Mouse (Mus musculus): ENCODE results near the gene Pacrg. TPM values are rescaled to one million over a fixed set of nuclear protein-coding genes. Genes with fewer than 3 reads are reported as not detected.
A peak's percentile ranks its signal among the peaks of the same experiment; 100 is the strongest.

The Pacrg gene
- polyA plus RNA-seq, 1 experiment from 2014 or later = 0.15 TPM

DNA sequence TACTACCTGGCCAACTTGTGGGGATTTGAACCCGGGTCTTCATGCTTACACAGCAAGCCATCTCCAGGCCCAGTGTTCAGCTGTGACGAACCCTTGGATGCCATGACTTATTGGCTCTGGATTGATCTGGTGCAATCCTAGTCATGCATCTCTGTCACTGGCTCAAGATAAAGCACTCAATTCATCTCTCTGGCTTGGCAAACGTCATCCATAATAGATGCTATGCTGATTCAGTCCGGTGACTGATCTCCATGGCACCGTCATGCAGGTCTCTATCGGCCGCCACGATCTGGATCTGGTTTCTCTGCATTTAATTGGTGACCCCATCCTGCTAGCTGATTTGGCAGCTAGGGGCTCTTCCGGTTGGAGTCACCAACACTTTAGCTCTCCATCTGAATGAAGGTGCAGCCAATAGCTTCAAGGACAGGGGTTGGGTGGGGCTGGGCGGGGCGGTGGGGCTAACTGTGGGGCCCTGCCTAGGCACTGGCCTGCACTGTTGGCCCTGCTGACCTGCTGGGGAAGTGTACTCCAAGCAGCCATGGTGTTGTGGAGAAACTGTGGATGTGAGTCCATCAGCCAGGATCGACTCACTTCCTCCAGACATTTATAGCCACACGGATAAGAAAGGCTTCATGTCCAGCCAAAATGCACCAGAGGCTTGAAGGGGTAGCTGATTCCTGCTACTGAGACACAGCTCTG, 470.0 kb downstream of the Pacrg start:
- no peak overlapping the region for H3K9ac ChIP-seq
- no peaks in the 10 kb centered on the region for H3K9me3 ChIP-seq (replicated peaks)
- 70% methylated on average over 13 of the region's 13 CpGs for WGBS (ENCODE audit: insufficient replicate concordance)
- no peak overlapping the region for H3K4me2 ChIP-seq
- H3K4me1 ChIP-seq = peaks cover 18% of the 10 kb centered on the region
- no peaks in the 10 kb centered on the region; the same call in 1 of the 2 replicates for H3K27me3 ChIP-seq (replicated peaks)
- no peak overlapping the region for H3K4me3 ChIP-seq
- no peaks in the 10 kb centered on the region for H3K36me3 ChIP-seq
- no peak overlapping the region for H3K27ac ChIP-seq
- ATAC-seq = no peak

DNA sequence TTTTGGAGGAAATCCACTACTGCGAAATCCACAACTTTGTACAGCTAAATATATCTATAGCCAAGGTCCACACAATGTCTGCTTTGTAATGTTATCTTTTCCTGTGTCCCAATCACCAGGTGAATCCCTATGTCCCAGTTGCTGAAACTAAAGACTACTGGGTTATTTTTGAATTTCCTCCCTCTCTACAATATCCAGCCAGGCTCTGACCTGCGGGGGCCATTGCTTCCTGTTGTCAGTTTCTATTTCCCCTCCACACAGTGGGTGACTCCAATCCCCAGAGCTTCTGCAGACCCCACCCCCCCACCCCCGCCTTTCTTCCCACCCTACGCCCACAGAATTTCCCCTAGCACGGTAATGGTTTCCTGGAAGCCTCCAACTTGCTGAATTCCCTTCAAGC, 473.1 kb downstream of the Pacrg start:
- no peak for ATAC-seq
- H3K4me3 ChIP-seq = no peak overlapping the region
- H3K9ac ChIP-seq = no peak overlapping the region
- H3K4me1 ChIP-seq = peaks cover 18% of the 10 kb centered on the region
- WGBS (ENCODE audit: insufficient replicate concordance) = 27% methylated on average over 5 of the region's 5 CpGs
- no peak overlapping the region for H3K27ac ChIP-seq
- no peaks in the 10 kb centered on the region for H3K36me3 ChIP-seq
- H3K9me3 ChIP-seq (replicated peaks) = no peaks in the 10 kb centered on the region
- no peaks in the 10 kb centered on the region; the same call in 1 of the 2 replicates for H3K27me3 ChIP-seq (replicated peaks)
- no peak overlapping the region for H3K4me2 ChIP-seq

DNA sequence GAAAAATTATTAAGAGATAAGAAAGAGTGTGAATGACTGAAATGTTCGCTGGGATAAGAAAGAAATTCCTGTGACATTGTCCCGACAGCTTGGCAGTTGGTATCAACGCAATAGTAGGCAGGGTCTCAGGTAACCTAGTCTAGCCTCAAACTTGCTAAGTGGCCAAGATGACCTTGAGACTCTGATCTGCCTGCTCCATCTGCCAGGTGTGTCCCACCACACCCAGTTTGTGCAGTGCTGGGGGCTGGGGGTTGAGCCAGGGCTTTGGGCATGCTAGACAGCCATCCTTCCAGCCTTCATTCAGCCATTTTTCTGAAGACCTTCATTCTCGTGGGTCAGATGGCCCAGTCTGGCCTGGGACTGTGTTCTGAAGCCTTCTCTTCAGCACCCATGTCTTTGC, 473.5 kb downstream of the Pacrg start:
- H3K4me1 ChIP-seq = peaks cover 15% of the 10 kb centered on the region
- H3K9ac ChIP-seq = no peak overlapping the region
- no peaks in the 10 kb centered on the region for H3K36me3 ChIP-seq
- no peak for ATAC-seq
- no peaks in the 10 kb centered on the region for H3K27me3 ChIP-seq (replicated peaks)
- no peaks in the 10 kb centered on the region for H3K9me3 ChIP-seq (replicated peaks)
- H3K27ac ChIP-seq = no peak overlapping the region
- no peak overlapping the region for H3K4me2 ChIP-seq
- H3K4me3 ChIP-seq = no peak overlapping the region
- 66% methylated on average over 4 of the region's 4 CpGs for WGBS (ENCODE audit: insufficient replicate concordance)

DNA sequence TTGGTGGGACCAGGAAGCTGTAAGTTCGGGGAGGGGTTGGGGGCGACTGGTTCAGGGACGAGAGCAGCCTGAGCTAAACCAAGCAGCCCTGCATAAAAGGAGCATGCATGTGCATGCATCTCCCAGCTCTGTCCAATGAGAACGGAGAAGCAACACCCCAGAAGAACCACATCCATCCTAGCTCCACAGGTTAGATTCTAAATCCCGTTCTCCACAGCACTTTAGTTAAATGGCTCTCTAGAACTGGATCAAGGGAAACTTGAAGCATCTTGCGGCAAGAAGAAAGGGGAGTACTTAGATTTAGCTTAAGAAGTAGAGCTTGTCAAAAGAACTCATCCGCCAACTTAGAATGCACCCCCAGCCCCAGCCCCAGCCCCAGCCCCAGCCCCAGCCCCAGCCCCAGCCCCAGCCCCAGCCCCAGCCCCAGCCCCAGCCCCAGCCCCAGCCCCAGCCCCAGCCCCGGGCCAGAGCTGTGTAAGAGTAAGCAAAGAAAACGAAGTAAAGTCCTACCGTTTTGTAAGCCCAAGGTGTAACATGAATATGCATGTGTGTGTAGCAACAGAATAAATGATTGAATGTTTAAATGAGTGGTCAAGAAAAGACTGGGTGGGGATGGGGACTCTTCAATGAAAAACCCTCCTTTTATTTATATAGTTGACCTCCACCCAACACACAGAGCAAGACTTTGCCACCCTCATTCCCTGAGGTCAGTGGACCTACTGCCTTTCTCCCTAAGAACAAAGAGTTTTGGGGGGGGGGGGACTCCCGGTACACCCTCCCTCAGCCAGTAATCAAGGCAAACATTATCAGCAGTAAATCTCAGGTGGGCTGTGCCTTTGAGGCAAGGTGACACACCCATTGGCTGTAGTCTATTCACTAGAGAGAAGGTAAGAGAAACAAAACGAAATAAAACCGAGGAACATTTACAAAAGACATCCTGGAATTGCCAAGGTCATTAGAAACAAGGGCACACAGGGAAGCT, 474.3 kb downstream of the Pacrg start:
- H3K9ac ChIP-seq = no peak overlapping the region
- H3K36me3 ChIP-seq = no peaks in the 10 kb centered on the region
- WGBS (ENCODE audit: insufficient replicate concordance) = 64% methylated on average over 13 of the region's 13 CpGs
- no peak overlapping the region for H3K27ac ChIP-seq
- H3K9me3 ChIP-seq (replicated peaks) = no peaks in the 10 kb centered on the region
- no peak overlapping the region for H3K4me3 ChIP-seq
- no peaks in the 10 kb centered on the region for H3K27me3 ChIP-seq (replicated peaks)
- no peak for ATAC-seq
- H3K4me2 ChIP-seq = no peak overlapping the region
- peaks cover 12% of the 10 kb centered on the region for H3K4me1 ChIP-seq

DNA sequence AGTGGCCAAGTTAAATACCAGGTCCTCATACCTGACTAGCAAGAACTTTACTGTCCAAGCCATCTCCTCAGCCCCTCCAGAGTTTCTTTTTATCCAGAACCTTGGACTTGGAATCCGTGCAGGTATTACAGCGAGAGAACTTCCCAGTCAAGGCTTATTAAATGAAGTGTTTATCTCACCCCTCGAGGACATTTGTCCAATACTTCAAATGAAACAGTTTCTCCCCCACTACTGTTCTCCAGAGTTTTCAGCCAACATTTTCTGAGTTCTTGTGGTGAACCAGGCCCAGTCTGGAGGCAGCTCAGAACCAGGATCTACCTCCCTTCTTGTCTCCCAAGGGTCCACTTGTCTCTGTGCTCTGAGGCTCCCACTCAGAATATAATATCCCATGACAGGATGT, 477.0 kb downstream of the Pacrg start:
- WGBS (ENCODE audit: insufficient replicate concordance) = 68% methylated on average over 3 of the region's 3 CpGs
- peaks cover 4% of the 10 kb centered on the region; the same call in 1 of the 2 replicates for H3K4me1 ChIP-seq

DNA sequence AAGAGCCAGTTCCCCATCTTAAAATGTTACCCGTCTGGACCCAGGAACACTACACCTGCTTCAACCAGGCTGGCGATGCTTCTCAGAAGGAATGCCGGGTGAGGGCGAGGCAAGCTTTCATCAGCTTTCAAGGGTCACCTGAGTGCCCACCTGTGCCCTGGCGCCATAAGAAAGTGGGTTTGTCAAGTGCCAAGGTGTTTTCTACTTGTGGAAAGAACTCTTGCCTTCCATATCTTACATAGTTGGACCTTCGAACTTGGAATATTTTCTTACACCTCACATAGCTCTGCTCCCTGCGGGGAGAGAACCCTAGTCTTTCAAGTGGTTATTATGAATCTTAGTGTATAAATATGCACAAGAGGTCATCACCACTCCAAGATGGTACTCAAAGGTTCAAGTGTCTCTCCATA, 478.2 kb downstream of the Pacrg start:
- Histone ChIP-seq H3K27ac (no peak overlapping the region), H3K9ac (no peak overlapping the region), H3K4me1 (peaks cover 4% of the 10 kb centered on the region; the same call in 1 of the 2 replicates), H3K27me3 (replicated peaks) (no peaks in the 10 kb centered on the region), H3K36me3 (no peaks in the 10 kb centered on the region), H3K4me3 (no peak overlapping the region), H3K4me2 (no peak overlapping the region), H3K9me3 (replicated peaks) (no peaks in the 10 kb centered on the region)
- no peak for ATAC-seq
- WGBS (ENCODE audit: insufficient replicate concordance) = 77% methylated on average over 7 of the region's 7 CpGs

More for the DNA sequence above, 477.0 kb downstream of the Pacrg start:
- Histone ChIP-seq H3K4me3 (no peak overlapping the region), H3K9me3 (replicated peaks) (no peaks in the 10 kb centered on the region), H3K27ac (no peak overlapping the region), H3K4me2 (no peak overlapping the region), H3K9ac (no peak overlapping the region), H3K36me3 (no peaks in the 10 kb centered on the region), H3K27me3 (replicated peaks) (no peaks in the 10 kb centered on the region)
- ATAC-seq = no peak

DNA sequence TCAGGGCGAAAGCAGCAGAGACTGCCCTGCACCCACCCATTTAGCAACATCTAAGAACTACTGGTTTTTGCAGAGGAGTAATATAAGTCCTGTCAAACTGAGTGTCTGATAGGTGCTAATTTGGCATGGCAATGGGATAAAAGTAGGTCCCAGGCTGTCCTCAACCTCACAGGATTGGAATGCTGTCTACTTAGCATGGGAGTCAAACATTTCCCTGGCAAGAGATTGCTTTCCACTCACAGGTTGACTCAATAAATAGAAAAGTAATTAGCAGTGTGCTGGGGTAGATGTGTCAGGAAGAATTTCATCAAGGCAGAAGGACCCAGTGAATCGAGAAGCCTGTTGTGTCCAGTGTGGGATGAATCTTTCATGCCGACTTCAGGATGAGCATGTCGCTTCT, 479.4 kb downstream of the Pacrg start:
- H3K4me1 ChIP-seq = 0 out of 2 replicates have a peak, but pooled peaks cover 7% of the 10 kb centered on the region
- H3K9me3 ChIP-seq (replicated peaks) = no peaks in the 10 kb centered on the region
- no peak overlapping the region for H3K27ac ChIP-seq
- ATAC-seq = no peak
- no peak overlapping the region for H3K9ac ChIP-seq
- H3K4me3 ChIP-seq = no peak overlapping the region
- H3K27me3 ChIP-seq (replicated peaks) = 0 out of 2 replicates have a peak, but pooled peaks cover 5% of the 10 kb centered on the region
- no peaks in the 10 kb centered on the region for H3K36me3 ChIP-seq
- 65% methylated on average over 4 of the region's 4 CpGs for WGBS (ENCODE audit: insufficient replicate concordance)
- H3K4me2 ChIP-seq = no peak overlapping the region

DNA sequence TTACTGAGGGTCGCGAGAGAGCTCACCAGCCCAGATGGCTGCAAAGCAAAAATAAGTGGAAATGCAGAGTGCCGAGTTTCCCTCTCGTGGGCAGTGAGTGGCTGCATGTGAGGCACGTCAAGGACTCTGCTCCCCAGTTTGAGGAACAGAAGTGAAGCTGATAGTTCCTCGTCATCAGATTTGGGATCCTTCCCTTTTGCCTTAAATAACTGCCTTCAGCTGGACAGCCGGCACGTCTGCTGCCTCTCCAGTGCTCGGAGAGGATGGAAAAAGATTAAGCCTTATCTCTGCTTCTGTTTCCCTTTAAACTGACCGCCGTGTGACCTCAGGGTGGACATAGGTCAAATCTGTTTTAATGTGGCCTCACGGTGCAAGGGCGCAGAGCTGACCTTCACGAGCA, 480.6 kb downstream of the Pacrg start:
- Histone ChIP-seq H3K4me1 (0 out of 2 replicates have a peak, but pooled peaks cover 7% of the 10 kb centered on the region), H3K9me3 (replicated peaks) (no peaks in the 10 kb centered on the region), H3K4me3 (no peak overlapping the region), H3K4me2 (no peak overlapping the region), H3K27ac (peak overlapping the region; percentile 27; the same call in 1 of the 2 replicates), H3K9ac (no peak overlapping the region), H3K36me3 (no peaks in the 10 kb centered on the region), H3K27me3 (replicated peaks) (0 out of 2 replicates have a peak, but pooled peaks cover 5% of the 10 kb centered on the region)
- peak; percentile 65 for ATAC-seq
- 18% methylated on average over 14 of the region's 14 CpGs for WGBS (ENCODE audit: insufficient replicate concordance)

DNA sequence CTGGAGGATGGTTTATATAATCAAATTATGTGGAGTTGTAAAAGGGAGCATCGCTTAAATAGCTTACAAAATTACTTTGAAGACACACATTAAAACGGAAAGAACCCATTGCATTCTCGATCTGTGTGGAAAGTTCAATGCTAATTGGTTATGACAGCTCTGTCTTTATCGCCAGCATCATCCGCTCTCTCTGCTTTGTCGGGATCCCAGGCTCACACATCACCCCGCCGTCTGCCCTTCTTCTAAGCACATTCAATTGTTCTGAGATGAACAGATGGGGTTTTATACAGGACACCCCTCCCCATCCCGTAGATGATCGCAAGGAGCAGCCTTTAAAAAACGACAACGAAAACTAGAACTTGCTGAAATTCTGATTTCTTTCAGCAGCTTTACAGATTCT, 482.8 kb downstream of the Pacrg start:
- WGBS (ENCODE audit: insufficient replicate concordance) = 76% methylated on average over 12 of the region's 12 CpGs
- Histone ChIP-seq H3K36me3 (no peaks in the 10 kb centered on the region), H3K27ac (no peak overlapping the region)

DNA sequence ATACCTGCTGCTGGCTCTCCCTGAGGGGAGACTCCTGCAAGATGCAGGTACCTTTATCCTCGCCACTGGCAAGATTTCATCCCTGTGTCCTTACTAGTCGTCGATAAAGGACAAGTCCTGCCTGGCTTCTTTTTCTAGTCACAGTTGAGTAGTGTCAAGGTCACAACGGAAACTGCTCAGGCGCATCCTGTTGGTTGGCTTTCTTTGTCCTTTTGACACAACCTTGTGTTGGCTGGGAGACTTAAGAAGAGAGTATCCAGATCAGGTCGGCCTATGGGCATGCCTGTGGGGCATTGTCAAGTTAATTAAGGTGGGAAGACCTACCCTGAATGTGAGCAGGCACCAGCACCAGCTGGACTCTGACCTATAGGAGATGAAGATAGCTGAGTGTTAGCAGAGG, 483.8 kb downstream of the Pacrg start:
- ATAC-seq = no peak
- H3K4me1 ChIP-seq = 0 out of 2 replicates have a peak, but pooled peaks cover 7% of the 10 kb centered on the region
- H3K4me3 ChIP-seq = no peak overlapping the region
- no peak overlapping the region for H3K9ac ChIP-seq
- no peaks in the 10 kb centered on the region for H3K36me3 ChIP-seq
- 0 out of 2 replicates have a peak, but pooled peaks cover 5% of the 10 kb centered on the region for H3K27me3 ChIP-seq (replicated peaks)
- WGBS (ENCODE audit: insufficient replicate concordance) = 46% methylated on average over 6 of the region's 6 CpGs
- no peaks in the 10 kb centered on the region for H3K9me3 ChIP-seq (replicated peaks)
- H3K4me2 ChIP-seq = no peak overlapping the region
- no peak overlapping the region for H3K27ac ChIP-seq

More for the DNA sequence above, 482.8 kb downstream of the Pacrg start:
- no peak overlapping the region for H3K4me2 ChIP-seq
- no peak overlapping the region for H3K9ac ChIP-seq
- no peak overlapping the region for H3K4me3 ChIP-seq
- 0 out of 2 replicates have a peak, but pooled peaks cover 7% of the 10 kb centered on the region for H3K4me1 ChIP-seq
- no peaks in the 10 kb centered on the region for H3K9me3 ChIP-seq (replicated peaks)
- H3K27me3 ChIP-seq (replicated peaks) = 0 out of 2 replicates have a peak, but pooled peaks cover 5% of the 10 kb centered on the region
- no peak for ATAC-seq

DNA sequence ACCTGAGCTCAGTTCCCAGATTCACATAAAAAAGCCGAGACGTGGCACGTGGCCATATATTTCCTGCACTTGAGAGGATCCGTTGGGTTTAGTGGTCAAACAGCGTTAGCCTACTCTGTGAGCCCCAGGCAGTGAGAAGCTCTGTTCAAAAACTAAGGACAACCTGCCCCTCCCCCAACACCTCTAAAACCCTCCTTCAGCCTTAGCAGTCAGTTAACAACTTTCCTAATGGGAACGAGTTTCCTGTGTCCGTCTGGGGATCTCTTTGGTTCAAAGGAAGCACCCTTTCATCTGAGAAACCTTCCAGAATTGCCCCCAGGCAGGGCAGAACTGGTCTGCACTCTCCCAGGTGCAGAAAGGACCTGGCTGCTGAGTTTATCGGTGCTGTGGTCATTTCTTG, 484.4 kb downstream of the Pacrg start:
- WGBS (ENCODE audit: insufficient replicate concordance) = 26% methylated on average over 8 of the region's 8 CpGs
- no peak for ATAC-seq
- 0 out of 2 replicates have a peak, but pooled peaks cover 7% of the 10 kb centered on the region for H3K4me1 ChIP-seq

More for the DNA sequence above, 484.4 kb downstream of the Pacrg start:
- Histone ChIP-seq H3K4me3 (no peak overlapping the region), H3K27me3 (replicated peaks) (0 out of 2 replicates have a peak, but pooled peaks cover 5% of the 10 kb centered on the region), H3K27ac (no peak overlapping the region), H3K9ac (no peak overlapping the region), H3K4me2 (no peak overlapping the region), H3K36me3 (no peaks in the 10 kb centered on the region), H3K9me3 (replicated peaks) (no peaks in the 10 kb centered on the region)

All from liver, embryonic 12.5 days (tissue).